Mouse (Mus musculus) limb, embryonic 10.5 days (tissue): ENCODE data around the gene Slc25a30. TPM values are rescaled to one million over a fixed set of nuclear protein-coding genes. Genes with fewer than 3 reads are reported as not detected.
"Not testable (repeated sequence)": the region's sequence is repeated elsewhere in the genome, so short reads cannot be mapped to it uniquely, and the experiment has no call there.

Experiments used
- DNase-seq: peaks from one replicate; pipeline ENCODE4 v3.0.0-alpha.2; 2017; ENCODE audit warnings: low spot score
- H3K27ac ChIP-seq: fragments of 300-500 bp; sonication (generic); 2 replicates; pipeline ENCODE4 v1.5.1; 2016; ENCODE audit warnings: mild to moderate bottlenecking
- H3K27me3 ChIP-seq: fragments of 300-500 bp; sonication (generic); 2 replicates; pipeline ENCODE4 v1.6.1; 2016; ENCODE audit warnings: low read depth, mild to moderate bottlenecking; ENCODE audit not compliant: poor library complexity, severe bottlenecking
- H3K36me3 ChIP-seq: fragments of 300-500 bp; sonication (generic); 2 replicates; pipeline ENCODE4 v1.6.1; 2016; ENCODE audit warnings: mild to moderate bottlenecking, moderate library complexity
- H3K4me1 ChIP-seq: fragments of 300-500 bp; sonication (generic); 2 replicates; pipeline ENCODE4 v1.6.1; 2016
- H3K4me3 ChIP-seq: fragments of 300-500 bp; sonication (generic); 2 replicates; pipeline ENCODE4 v1.5.1; 2016; ENCODE audit warnings: mild to moderate bottlenecking, moderate library complexity
- H3K9me3 ChIP-seq: fragments of 300-500 bp; sonication (generic); replicated peaks from 2 replicates; pipeline ENCODE4 v1.6.1; 2016; ENCODE audit warnings: mild to moderate bottlenecking
- WGBS: fragments of 180-500 bp; shearing (Covaris S2); methylation state at CpG from one replicate; pipeline ENCODE4 v1.1.7; 2016; 5-methylcytosine and 5-hydroxymethylcytosine counted together
- polyA plus RNA-seq: library from polyadenylated mRNA; unstranded; fragments of >200 nt; fragmentation: Nextera tagmentation; extraction: Ambion mirVana; gene quantifications from 2 replicates; pipeline ENCODE4 v1.2.1, GENCODE M21; 2016

Gene Slc25a30
- polyA plus RNA-seq, 1 experiment from 2014 or later: 6.2 TPM

- no peaks in the 10 kb centered on the region for H3K36me3 ChIP-seq
- H3K4me1 ChIP-seq: peaks cover 6% of the 10 kb centered on the region; the same call in 1 of the 2 replicates
- H3K9me3 ChIP-seq: no peaks in the 10 kb centered on the region
- no peak overlapping the region for H3K27ac ChIP-seq
- no peak for DNase-seq
- WGBS: 35% methylated on average over 7 of the region's 7 CpGs
- H3K27me3 ChIP-seq: peaks cover 31% of the 10 kb centered on the region
- peak overlapping the region; percentile 82; the same call in 1 of the 2 replicates for H3K4me3 ChIP-seq
These were observed 948 bp upstream of the Slc25a30 start for GRCm38 (mm10) chr14:75787794-75788175.

DNA sequence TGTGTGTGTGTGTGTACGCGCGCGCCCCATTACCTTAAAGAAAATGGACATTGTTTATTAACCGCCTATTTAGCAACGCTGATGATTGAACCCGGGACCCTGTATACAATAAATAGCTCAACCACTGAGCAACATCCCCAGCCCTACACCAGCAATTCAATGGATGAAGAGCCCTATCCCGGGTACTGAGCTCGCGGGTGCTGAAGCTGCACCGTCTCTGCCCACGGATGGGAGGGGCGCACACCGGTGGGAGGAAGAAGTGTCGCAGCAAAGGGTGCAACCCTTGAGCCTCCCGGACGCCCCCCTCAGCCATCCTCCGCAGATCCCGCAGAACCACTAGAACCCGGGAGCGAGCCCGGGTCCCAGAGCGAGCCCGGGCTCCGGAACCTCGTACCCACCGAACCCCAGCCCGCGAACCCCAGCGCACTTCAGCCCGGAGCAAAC, 391 bp downstream of the Slc25a30 start:
- H3K9me3 ChIP-seq: no peaks in the 10 kb centered on the region
- peaks cover 6% of the 10 kb centered on the region; the same call in 1 of the 2 replicates for H3K4me1 ChIP-seq
- H3K36me3 ChIP-seq: no peaks in the 10 kb centered on the region
- H3K4me3 ChIP-seq: peak overlapping the region; percentile 82
- peak overlapping the region; percentile 85 for H3K27ac ChIP-seq
- DNase-seq: no peak
- peaks cover 31% of the 10 kb centered on the region for H3K27me3 ChIP-seq
- 1% methylated on average over 31 of the region's 31 CpGs for WGBS

DNA sequence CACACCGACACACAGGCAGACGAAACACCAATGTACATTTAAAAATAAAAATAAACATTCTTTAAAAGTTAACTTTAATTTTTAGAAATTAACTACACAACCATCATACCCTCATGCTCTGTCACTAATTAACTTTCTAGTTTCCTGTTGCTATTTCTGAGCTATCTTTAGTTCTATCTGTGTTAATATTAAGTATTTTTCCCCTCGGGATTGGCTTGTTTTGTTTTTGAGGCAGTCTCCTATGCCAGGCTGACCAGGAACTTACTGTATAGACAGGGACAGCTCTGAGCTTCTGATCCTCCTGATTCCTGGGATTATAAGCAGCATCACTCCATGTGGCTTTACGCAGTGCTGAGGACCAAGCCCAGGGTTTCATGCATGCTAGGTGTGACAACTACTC, 6.9 kb downstream of the Slc25a30 start:
- no peak overlapping the region for H3K4me3 ChIP-seq
- H3K27me3 ChIP-seq: no peaks in the 10 kb centered on the region
- WGBS: 89% methylated on average over 4 of the region's 4 CpGs
- no peak for DNase-seq
- no peak overlapping the region for H3K27ac ChIP-seq
- no peaks in the 10 kb centered on the region for H3K9me3 ChIP-seq
- 0 out of 2 replicates have a peak, but pooled peaks cover 6% of the 10 kb centered on the region for H3K36me3 ChIP-seq
- no peaks in the 10 kb centered on the region for H3K4me1 ChIP-seq

- H3K4me1 ChIP-seq: no peaks in the 10 kb centered on the region
- no peak overlapping the region for H3K4me3 ChIP-seq
- no peaks in the 10 kb centered on the region for H3K9me3 ChIP-seq
- no peak for DNase-seq
- H3K27me3 ChIP-seq: no peaks in the 10 kb centered on the region
- peaks cover 26% of the 10 kb centered on the region; the same call in 1 of the 2 replicates for H3K36me3 ChIP-seq
- H3K27ac ChIP-seq: no peak overlapping the region
- 95% methylated on average over 8 of the region's 8 CpGs for WGBS
These were observed 10.2 kb downstream of the Slc25a30 start for GRCm38 (mm10) chr14:75776637-75777036.

GRCm38 (mm10) chr14:75773431-75773830, 13.4 kb downstream of the Slc25a30 start:
- no peak for DNase-seq
- Histone ChIP-seq H3K9me3 (no peaks in the 10 kb centered on the region), H3K27ac (no peak overlapping the region), H3K27me3 (no peaks in the 10 kb centered on the region), H3K36me3 (peaks cover 49% of the 10 kb centered on the region), H3K4me1 (no peaks in the 10 kb centered on the region), H3K4me3 (no peak overlapping the region)
- WGBS: 95% methylated on average over 8 of the region's 8 CpGs

GRCm38 (mm10) chr14:75772407-75772806, 14.4 kb downstream of the Slc25a30 start:
- H3K4me1 ChIP-seq, H3K27me3 ChIP-seq, DNase-seq, H3K9me3 ChIP-seq, H3K27ac ChIP-seq, H3K4me3 ChIP-seq: not testable (repeated sequence)
- H3K36me3 ChIP-seq: peaks cover 49% of the 10 kb centered on the region
- WGBS: 88% methylated on average over 3 of the region's 3 CpGs

DNA sequence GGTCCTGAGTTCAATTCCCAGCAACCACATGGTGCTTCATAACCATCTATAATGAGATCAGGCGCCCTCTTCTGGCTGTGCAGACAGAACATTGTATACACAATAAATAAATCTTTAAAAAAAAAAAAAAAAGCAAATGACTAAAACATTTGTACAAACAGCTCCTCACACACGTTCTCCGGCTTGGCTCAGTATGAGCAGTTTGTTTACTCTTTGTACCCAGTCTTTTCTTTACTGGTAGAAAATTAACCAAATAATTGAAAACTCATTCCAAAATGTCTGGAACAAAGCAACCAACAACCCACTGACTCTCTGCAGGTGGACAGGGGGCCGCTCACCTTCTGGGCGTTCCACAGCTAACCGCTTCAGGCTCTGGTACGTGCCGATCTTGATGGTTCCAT, 15.7 kb downstream of the Slc25a30 start:
- peaks cover 57% of the 10 kb centered on the region for H3K36me3 ChIP-seq

GRCm38 (mm10) chr14:75769334-75769733, 17.5 kb downstream of the Slc25a30 start:
- H3K27me3 ChIP-seq: no peaks in the 10 kb centered on the region
- 90% methylated on average over 9 of the region's 9 CpGs for WGBS
- peaks cover 62% of the 10 kb centered on the region for H3K36me3 ChIP-seq
- no peaks in the 10 kb centered on the region for H3K9me3 ChIP-seq
- 0 out of 2 replicates have a peak, but pooled peaks cover 3% of the 10 kb centered on the region for H3K4me1 ChIP-seq
- no peak for DNase-seq
- H3K4me3 ChIP-seq: no peak overlapping the region
- no peak overlapping the region for H3K27ac ChIP-seq

More for the DNA sequence above, 15.7 kb downstream of the Slc25a30 start:
- H3K4me1 ChIP-seq: 0 out of 2 replicates have a peak, but pooled peaks cover 3% of the 10 kb centered on the region
- no peak overlapping the region for H3K27ac ChIP-seq
- 90% methylated on average over 8 of the region's 8 CpGs for WGBS
- no peaks in the 10 kb centered on the region for H3K27me3 ChIP-seq
- no peak for DNase-seq
- no peak overlapping the region for H3K4me3 ChIP-seq
- H3K9me3 ChIP-seq: no peaks in the 10 kb centered on the region

GRCm38 (mm10) chr14:75768275-75768608, 18.6 kb downstream of the Slc25a30 start:
- Histone ChIP-seq H3K36me3 (peaks cover 60% of the 10 kb centered on the region), H3K4me1 (0 out of 2 replicates have a peak, but pooled peaks cover 3% of the 10 kb centered on the region), H3K9me3 (no peaks in the 10 kb centered on the region), H3K27me3 (no peaks in the 10 kb centered on the region), H3K27ac (no peak overlapping the region), H3K4me3 (no peak overlapping the region)
- WGBS: 16% methylated on average over 1 of the region's 1 CpGs
- no peak for DNase-seq

- Histone ChIP-seq H3K36me3 (peaks cover 57% of the 10 kb centered on the region), H3K27ac (peak overlapping the region; percentile 80), H3K4me1 (0 out of 2 replicates have a peak, but pooled peaks cover 3% of the 10 kb centered on the region), H3K4me3 (no peak overlapping the region), H3K9me3 (no peaks in the 10 kb centered on the region), H3K27me3 (no peaks in the 10 kb centered on the region)
- 65% methylated on average over 17 of the region's 17 CpGs for WGBS
- DNase-seq: peak; percentile 81
These were observed 19.2 kb downstream of the Slc25a30 start for GRCm38 (mm10) chr14:75767492-75768274.

DNA sequence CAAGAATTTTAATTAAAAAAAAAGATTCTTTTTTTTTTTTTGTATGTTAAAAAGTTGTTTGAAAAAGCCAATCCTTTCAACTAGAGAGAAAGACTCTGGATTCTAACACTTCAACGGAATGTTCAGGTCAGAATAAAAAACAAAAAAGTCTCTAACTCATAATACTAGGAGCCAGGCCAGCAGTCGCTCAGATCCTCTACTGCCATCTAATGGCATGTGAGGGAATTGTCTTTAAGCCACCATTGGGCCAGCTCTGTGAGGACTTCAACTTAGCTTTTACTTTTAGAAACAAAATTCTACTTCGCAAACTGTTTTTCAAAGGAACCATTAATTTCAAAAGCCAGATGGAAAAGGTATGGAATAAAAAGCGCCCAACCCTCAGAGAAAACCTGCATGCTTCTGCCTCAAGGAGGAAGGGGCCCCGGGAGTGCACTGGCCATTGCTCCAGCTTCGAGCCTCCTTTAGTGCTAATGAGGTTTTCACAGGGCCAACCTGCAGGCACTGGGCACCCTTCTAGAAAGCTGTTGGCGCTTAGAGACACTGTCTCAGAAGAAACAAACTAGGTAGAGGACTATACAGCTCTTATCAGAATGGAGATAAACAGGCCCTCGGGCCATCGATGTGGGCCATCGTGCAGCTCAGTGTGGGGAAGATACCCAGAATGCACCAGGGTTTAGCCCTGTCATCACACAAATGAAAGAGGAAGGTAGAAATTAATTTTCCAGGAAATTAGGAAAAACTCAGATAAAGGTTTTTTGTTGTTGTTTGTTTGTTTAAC, 25.6 kb downstream of the Slc25a30 start:
- 64% methylated on average over 10 of the region's 10 CpGs for WGBS
- H3K27ac ChIP-seq: no peak overlapping the region

GRCm38 (mm10) chr14:75758401-75758800, 28.4 kb downstream of the Slc25a30 start:
- no peak overlapping the region for H3K27ac ChIP-seq
- H3K9me3 ChIP-seq: no peaks in the 10 kb centered on the region
- DNase-seq: no peak
- H3K27me3 ChIP-seq: peaks cover 8% of the 10 kb centered on the region; the same call in 1 of the 2 replicates
- WGBS: 83% methylated on average over 7 of the region's 7 CpGs
- H3K36me3 ChIP-seq: peaks cover 12% of the 10 kb centered on the region
- peaks cover 7% of the 10 kb centered on the region for H3K4me1 ChIP-seq
- H3K4me3 ChIP-seq: no peak overlapping the region

More for the DNA sequence above, 25.6 kb downstream of the Slc25a30 start:
- Histone ChIP-seq H3K9me3 (no peaks in the 10 kb centered on the region), H3K27me3 (peaks cover 8% of the 10 kb centered on the region; the same call in 1 of the 2 replicates), H3K36me3 (peaks cover 26% of the 10 kb centered on the region), H3K4me3 (no peak overlapping the region), H3K4me1 (no peaks in the 10 kb centered on the region)
- DNase-seq: peak; percentile 43

DNA sequence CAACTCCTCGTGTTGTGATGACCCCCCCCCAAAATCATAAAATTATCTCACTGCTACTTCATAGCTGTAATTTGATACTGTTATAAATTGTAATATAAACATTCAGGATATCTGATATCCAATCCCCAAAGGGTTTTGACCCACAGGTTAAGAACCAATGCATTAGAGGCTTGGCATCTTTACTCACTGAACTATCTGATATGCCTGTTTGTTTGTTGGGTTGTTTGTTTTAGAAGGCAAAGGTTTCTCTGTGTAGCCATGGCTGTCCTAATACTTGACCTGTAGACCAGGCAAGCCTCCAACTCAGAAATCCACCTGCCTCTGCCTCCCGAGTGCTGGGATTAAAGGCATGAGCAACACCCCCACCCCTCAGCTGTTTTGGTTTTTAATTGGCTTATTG, 29.0 kb downstream of the Slc25a30 start:
- 81% methylated on average over 2 of the region's 2 CpGs for WGBS
- H3K9me3 ChIP-seq: no peaks in the 10 kb centered on the region
- H3K4me3 ChIP-seq: no peak overlapping the region
- H3K36me3 ChIP-seq: peaks cover 9% of the 10 kb centered on the region
- H3K27me3 ChIP-seq: peaks cover 8% of the 10 kb centered on the region; the same call in 1 of the 2 replicates
- no peak for DNase-seq
- H3K4me1 ChIP-seq: peaks cover 12% of the 10 kb centered on the region
- H3K27ac ChIP-seq: no peak overlapping the region
